Mouse (Mus musculus): Measurements from ENCODE around the gene Ercc8. TPM values are rescaled to one million over a fixed set of nuclear protein-coding genes. Genes with fewer than 3 reads are reported as not detected.

Ercc8 gene
- total RNA-seq, 2 experiments from 2014 or later, result 5.4 to 6.0 TPM

- Histone ChIP-seq H3K4me3 (peak overlapping the region; percentile 40), H3K27ac (no peak overlapping the region)
- peak; percentile 19; the same call in 1 of the 2 replicates for TF ChIP-seq CTCF (IDR thresholded peaks at IDR 0.05)
- intact Hi-C loops (cut with DNase I), result no loop called here
- DNase-seq, result no peak
Observed at GRCm38 (mm10) chr13:108129070-108129469, 29.5 kb upstream of the Ercc8 start.

- TF ChIP-seq CTCF (IDR thresholded peaks at IDR 0.05), result no peak
- intact Hi-C loops (cut with DNase I), result no loop called here
- Histone ChIP-seq H3K27ac (no peak overlapping the region), H3K4me3 (no peak overlapping the region)
- no peak for DNase-seq
Observed at GRCm38 (mm10) chr13:108130737-108131136, 27.8 kb upstream of the Ercc8 start.

DNA sequence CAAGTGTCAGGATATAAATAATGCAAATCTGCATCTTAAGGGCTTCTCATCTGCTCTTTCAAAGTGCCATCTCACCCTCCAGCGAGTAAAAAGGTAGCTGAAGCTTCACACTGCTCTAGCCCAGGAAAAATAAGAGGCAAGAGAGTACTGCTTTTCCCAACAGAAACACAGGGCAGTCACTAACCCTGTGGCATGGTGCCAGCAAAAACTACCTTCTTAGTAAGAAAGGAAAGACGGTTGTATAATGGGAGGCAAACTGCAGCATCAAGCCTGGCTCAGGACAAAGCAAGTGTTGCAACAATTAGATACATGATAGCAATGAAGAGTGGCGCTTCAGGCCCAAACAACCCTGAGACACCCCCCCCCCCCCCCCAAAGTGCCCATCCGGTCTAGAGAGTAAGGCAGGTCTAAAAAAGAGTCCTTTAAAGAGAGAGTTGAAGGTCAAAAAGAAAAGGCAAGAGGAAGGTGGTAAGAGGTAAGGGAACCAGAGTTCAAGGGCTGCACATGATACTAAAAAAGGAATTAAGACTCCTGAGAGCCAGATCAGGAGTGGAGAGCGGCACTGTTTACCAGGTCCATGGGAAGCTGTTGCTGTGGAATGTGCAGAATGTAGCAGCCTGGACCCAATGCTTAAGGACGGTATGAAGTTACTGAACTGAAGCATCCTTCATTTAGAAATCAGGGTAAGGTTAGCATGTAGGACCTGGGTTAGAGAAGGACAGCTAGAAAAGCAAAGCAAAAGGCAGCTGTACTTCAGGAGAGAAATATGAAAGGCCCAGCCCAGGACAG is 26.3 kb upstream of the Ercc8 start:
- intact Hi-C loops (cut with DNase I), result no loop called here

DNA sequence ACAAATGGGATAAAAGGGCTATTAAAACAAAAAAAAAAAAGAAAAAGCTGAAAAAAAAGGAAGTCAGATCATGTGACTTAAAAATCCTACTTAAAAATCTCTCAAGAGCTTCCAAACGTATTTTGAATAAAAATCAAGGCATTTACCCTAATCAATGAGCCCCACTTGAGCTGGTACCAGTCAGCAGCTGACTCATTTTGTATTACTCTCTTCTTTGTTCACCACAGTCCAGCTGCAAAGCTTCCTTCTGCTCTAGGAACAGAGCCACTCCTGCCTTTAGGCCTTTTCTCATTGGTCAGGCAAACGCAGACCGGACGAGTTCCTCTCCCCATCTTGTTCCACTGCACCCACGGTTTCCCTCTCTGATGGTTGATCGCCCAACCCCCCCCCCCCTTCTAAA is 22.9 kb upstream of the Ercc8 start:
- TF ChIP-seq CTCF (IDR thresholded peaks at IDR 0.05), result no peak
- no peak overlapping the region for H3K27ac ChIP-seq
- H3K4me3 ChIP-seq, result no peak overlapping the region
- intact Hi-C loops (cut with DNase I), result no loop called here
- DNase-seq, result no peak

More for the DNA sequence above, 26.3 kb upstream of the Ercc8 start:
- no peak for DNase-seq
- TF ChIP-seq CTCF (IDR thresholded peaks at IDR 0.05), result no peak
- no peak overlapping the region for H3K27ac ChIP-seq
- H3K4me3 ChIP-seq, result no peak overlapping the region

DNA sequence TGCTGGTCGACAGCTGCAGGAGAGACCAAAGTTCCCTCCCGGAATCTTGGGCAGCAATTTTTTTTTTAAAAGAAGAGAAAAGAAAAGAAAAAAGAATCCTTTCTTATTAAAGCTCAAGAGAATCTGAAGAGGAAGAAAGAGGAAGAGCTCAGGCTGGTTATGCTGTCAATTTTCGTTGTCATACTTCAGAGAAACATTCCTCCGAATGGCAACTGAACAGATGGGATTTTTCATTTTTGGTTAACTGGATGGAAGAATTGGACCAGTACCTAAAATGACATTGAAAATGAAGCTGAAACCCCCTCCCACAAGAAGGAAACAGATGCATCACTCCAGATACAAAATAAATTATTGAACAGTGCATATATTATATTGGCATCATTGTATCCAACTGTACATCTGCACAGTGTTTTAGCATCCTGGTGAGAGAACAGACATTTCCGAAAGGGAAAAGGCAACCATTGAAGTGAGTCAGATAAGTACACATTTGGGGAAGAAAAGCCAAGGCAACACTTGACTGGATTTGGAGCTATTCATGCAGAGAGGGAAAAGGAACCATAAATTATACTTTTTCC is 20.0 kb upstream of the Ercc8 start:
- no peak for TF ChIP-seq CTCF (IDR thresholded peaks at IDR 0.05)
- intact Hi-C loops (cut with DNase I), result no loop called here
- H3K4me3 ChIP-seq, result no peak overlapping the region
- H3K27ac ChIP-seq, result no peak overlapping the region
- no peak for DNase-seq

DNA sequence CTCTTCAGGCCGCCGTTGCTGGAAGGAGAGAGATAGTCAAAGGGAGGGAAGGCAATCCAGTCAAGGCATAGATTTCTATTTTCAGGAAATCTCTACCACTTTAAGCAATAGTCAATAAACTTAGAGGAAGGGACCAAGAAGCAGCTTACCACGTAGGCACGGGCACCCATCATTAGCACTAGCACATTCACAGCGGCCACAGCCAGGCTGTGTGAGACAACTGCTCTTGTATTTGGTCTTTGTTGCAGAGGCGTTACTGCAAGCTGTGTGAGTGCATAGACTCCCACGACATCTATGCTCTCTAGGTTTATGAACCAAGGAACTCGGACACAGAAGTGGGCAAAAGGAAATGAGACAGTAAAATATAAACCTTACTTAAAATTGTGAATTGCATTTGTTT is 14.4 kb upstream of the Ercc8 start:
- DNase-seq, result no peak
- no peak for TF ChIP-seq CTCF (IDR thresholded peaks at IDR 0.05)
- intact Hi-C loops (cut with DNase I), result no loop called here
- H3K27ac ChIP-seq, result no peak overlapping the region
- no peak overlapping the region for H3K4me3 ChIP-seq

GRCm38 (mm10) chr13:108151782-108152181 is 6.7 kb upstream of the Ercc8 start:
- peak; percentile 84 for TF ChIP-seq CTCF (IDR thresholded peaks at IDR 0.05)
- Histone ChIP-seq H3K27ac (no peak overlapping the region), H3K4me3 (no peak overlapping the region)
- no peak for DNase-seq
- intact Hi-C loops (cut with DNase I), result loop anchor here (5.0 to 10.0 kb wide), 5 partner anchors 109 to 1127 kb away; partner anchors contain the start of genes Kif2a and Smim15

- H3K27ac ChIP-seq, result no peak overlapping the region
- peak; percentile 74 for TF ChIP-seq CTCF (IDR thresholded peaks at IDR 0.05)
- intact Hi-C loops (cut with DNase I), result loop anchor here (5.0 to 10.0 kb wide), 5 partner anchors 111 to 1128 kb away; partner anchors contain the start of genes Kif2a and Smim15
- no peak overlapping the region for H3K4me3 ChIP-seq
- DNase-seq, result peak; percentile 49
Observed at GRCm38 (mm10) chr13:108152650-108153372, 5.7 kb upstream of the Ercc8 start.

- no peak overlapping the region for H3K4me3 ChIP-seq
- no peak for DNase-seq
- H3K27ac ChIP-seq, result no peak overlapping the region
- intact Hi-C loops (cut with DNase I), result loop anchor here (5.0 to 10.0 kb wide), 3 partner anchors 262 to 1132 kb away; partner anchors contain the start of gene Kif2a
- TF ChIP-seq CTCF (IDR thresholded peaks at IDR 0.05), result no peak
Observed at GRCm38 (mm10) chr13:108157156-108157555, 1.4 kb upstream of the Ercc8 start.

- Histone ChIP-seq H3K27ac (peak overlapping the region; percentile 84), H3K4me3 (peak overlapping the region; percentile 76)
- intact Hi-C loops (cut with DNase I), result loop anchor here (5.0 to 10.0 kb wide), 3 partner anchors 263 to 1133 kb away; partner anchors contain the start of gene Kif2a
- TF ChIP-seq CTCF (IDR thresholded peaks at IDR 0.05), result no peak
- DNase-seq, result peak; percentile 63
Observed at GRCm38 (mm10) chr13:108157732-108158464, 633 bp upstream of the Ercc8 start.

DNA sequence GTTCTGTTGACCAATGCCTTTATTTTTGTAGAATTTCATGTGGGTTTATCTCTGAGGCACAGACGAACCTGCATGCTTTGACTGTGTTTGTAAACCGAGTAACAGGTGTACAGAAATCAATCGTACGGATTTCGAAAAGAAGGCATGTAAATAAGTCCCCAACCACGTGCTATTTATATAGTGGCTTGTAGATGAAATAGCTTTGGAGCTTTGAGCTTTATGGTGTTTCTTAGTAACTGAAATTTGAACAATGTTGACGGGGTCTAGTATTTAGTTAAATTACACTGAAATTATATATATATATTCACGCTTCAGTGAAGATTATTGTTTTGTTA is 677 bp downstream of the Ercc8 start:
- TF ChIP-seq CTCF (IDR thresholded peaks at IDR 0.05), result no peak

GRCm38 (mm10) chr13:108159963-108160362 is 1.4 kb downstream of the Ercc8 start:
- intact Hi-C loops (cut with DNase I), result loop anchor here (5.0 to 10.0 kb wide), 4 partner anchors 165 to 1135 kb away; partner anchors contain the start of gene Kif2a
- TF ChIP-seq CTCF (IDR thresholded peaks at IDR 0.05), result peak; percentile 65
- no peak for DNase-seq
- Histone ChIP-seq H3K27ac (no peak overlapping the region), H3K4me3 (no peak overlapping the region; the same call in 1 of the 2 replicates)

More for the DNA sequence above, 677 bp downstream of the Ercc8 start:
- Histone ChIP-seq H3K4me3 (peak overlapping the region; percentile 76), H3K27ac (peak overlapping the region; percentile 84; the same call in 1 of the 2 replicates)
- intact Hi-C loops (cut with DNase I), result loop anchor here (5.0 to 10.0 kb wide), 3 partner anchors 264 to 1134 kb away; partner anchors contain the start of gene Kif2a
- DNase-seq, result no peak
